Mouse (Mus musculus) neural tube, embryonic 15.5 days (tissue): Measurements from ENCODE around the gene Sall1. TPM values are rescaled to one million over a fixed set of nuclear protein-coding genes. Genes with fewer than 3 reads are reported as not detected.

Experiments used
- ATAC-seq: fragments of 200-750 bp; cut with Nextera tagmentation; 2 replicates; pipeline ENCODE4 v1.8.0; 2017; ENCODE audit warnings: mild to moderate bottlenecking, moderate TSS enrichment, moderate library complexity; ENCODE audit not compliant: low FRiP score
- H3K27ac ChIP-seq: fragments of 300-500 bp; sonication (generic); replicated peaks from 2 replicates; pipeline ENCODE4 v1.5.1; 2015; ENCODE audit warnings: mild to moderate bottlenecking, inconsistent platforms
- H3K27me3 ChIP-seq: fragments of 300-500 bp; sonication (generic); replicated peaks from 2 replicates; pipeline ENCODE4 v1.6.1; 2015; ENCODE audit warnings: inconsistent platforms
- H3K36me3 ChIP-seq: fragments of 300-500 bp; sonication (generic); 2 replicates; pipeline ENCODE4 v1.6.1; 2015; ENCODE audit warnings: inconsistent platforms
- H3K4me1 ChIP-seq: fragments of 300-500 bp; sonication (generic); 2 replicates; pipeline ENCODE4 v1.6.1; 2015; ENCODE audit warnings: inconsistent platforms
- H3K4me2 ChIP-seq: fragments of 300-500 bp; sonication (generic); 2 replicates; pipeline ENCODE4 v1.6.1; 2015; ENCODE audit warnings: inconsistent platforms, mild to moderate bottlenecking, moderate library complexity
- H3K4me3 ChIP-seq: fragments of 300-500 bp; sonication (generic); replicated peaks from 2 replicates; pipeline ENCODE4 v1.5.1; 2015; ENCODE audit warnings: mild to moderate bottlenecking, inconsistent platforms
- H3K9ac ChIP-seq: fragments of 300-500 bp; sonication (generic); replicated peaks from 2 replicates; pipeline ENCODE4 v1.6.1; 2015; ENCODE audit warnings: mild to moderate bottlenecking, inconsistent platforms
- H3K9me3 ChIP-seq: fragments of 300-500 bp; sonication (generic); replicated peaks from 2 replicates; pipeline ENCODE4 v1.6.1; 2016; ENCODE audit warnings: inconsistent platforms
- WGBS: fragments of 180-500 bp; shearing (Covaris S2); methylation state at CpG from one replicate; pipeline ENCODE4 v1.1.7; 2015; ENCODE audit warnings: mixed read lengths; 5-methylcytosine and 5-hydroxymethylcytosine counted together
- microRNA-seq: library from miRNA; unstranded; fragments of <30 nt; microRNA quantifications from one replicate; pipeline ENCODE4, GENCODE M21; 2017
- polyA plus RNA-seq: library from polyadenylated mRNA; unstranded; fragments of >200 nt; fragmentation: Nextera tagmentation; extraction: Ambion mirVana; gene quantifications from 2 replicates; pipeline ENCODE4 v1.2.1, GENCODE M21; 2015

Gene Sall1
- polyA plus RNA-seq, 1 experiment from 2014 or later: 11.6 TPM

DNA sequence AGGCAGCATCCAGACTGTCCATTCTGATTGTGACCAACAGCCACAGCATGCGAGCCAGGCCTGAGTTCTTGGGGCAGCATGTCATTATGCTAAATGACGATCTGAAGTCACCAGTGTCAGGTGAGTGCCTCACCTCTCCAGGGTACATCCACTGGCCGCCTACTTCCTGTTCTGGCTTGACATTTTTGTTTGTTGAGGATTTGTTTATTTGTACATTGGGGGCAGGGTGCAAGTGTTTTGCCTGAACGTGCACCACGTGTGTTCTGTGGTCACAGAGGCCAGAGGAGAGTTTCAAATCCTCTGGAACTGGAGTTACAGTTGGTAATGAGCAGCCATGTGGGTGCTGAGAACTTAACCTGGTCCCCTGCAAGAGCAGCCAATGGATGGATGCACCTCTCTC lies 60.5 kb downstream of the Sall1 start:
- no peak overlapping the region for H3K27ac ChIP-seq
- no peaks in the 10 kb centered on the region for H3K36me3 ChIP-seq
- no peak overlapping the region for H3K9ac ChIP-seq
- no peaks in the 10 kb centered on the region for H3K9me3 ChIP-seq
- WGBS: 88% methylated on average over 5 of the region's 5 CpGs
- H3K4me1 ChIP-seq: no peaks in the 10 kb centered on the region
- no peak overlapping the region for H3K4me3 ChIP-seq
- H3K27me3 ChIP-seq: no peaks in the 10 kb centered on the region
- no peak overlapping the region for H3K4me2 ChIP-seq
- ATAC-seq: no peak

Small RNAs within 50 kb of the gene (microRNA-seq; reads per million reads assigned to microRNA genes)
- gene Mir8110: not detected
